Mouse (Mus musculus) liver (tissue): ENCODE results near the gene Fkbp10.

Source experiments
- DNase-seq: peaks from one replicate; pipeline ENCODE4 v3.0.0-alpha.2; 2020; ENCODE audit warnings: mixed read lengths

Fkbp10 gene

DNA sequence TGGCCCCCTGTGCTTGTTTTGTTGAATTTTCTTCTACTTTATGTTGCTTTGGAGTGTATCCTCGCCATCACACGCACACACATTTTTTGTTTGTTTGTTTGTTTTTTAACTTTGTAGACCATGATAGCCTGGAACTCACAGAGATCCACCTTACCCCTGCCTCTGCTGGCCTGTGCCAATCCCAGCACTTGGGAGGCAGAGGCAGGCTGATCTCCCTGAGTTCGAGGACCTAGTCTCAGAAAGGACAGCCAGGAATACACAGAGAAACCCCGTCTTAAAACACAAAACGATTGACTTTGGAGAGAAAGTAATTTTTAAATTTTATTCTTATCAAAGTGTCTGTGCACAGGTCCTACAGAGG is 57.4 kb downstream of the Fkbp10 start:
- DNase-seq: no peak
